Comparison of ENCODE assay signal across 30 mouse cellular contexts in the genomic region with DNA sequence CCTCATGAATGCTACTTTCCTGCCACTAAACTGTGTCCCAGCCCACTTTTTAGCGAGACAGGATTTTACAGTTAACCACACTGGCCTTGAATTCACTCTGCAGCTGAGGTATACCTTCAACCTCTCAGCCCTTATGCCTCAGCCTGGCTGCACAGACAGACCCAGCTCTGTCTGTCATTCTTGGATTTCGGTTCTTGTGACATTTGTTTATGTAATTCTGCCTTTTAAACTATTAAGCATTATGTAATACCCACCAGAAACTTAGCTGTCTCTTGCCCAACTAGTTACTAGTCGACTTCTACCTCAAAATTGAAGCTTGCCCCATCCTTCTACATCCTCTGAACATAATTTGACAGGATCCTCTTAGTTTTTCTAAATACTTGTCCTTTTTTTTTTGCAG. TPM values are rescaled to one million over a fixed set of nuclear protein-coding genes. Genes with fewer than 3 reads are reported as not detected.
DNase-seq lines count a peak whose midpoint lies in the region; ATAC-seq and TF ChIP-seq lines count a peak whose summit lies in the region.
"Had no signal": no experiment of that assay in that cellular context is flagged by ENCODE, and none has a peak within 500 bp of the region (broad histone marks: within the 10 kb centered on the region; RNA-seq: fewer than 3 reads in every experiment).

No protein-coding gene starts in this region.

- 0 out of 2 replicates have a peak overlapping the region, but pooled peaks have one; percentile 2 for H3K27ac ChIP-seq in layer of hippocampus, adult 2 months
- no peak overlapping the region for H3K27ac ChIP-seq in forebrain, embryonic 16.5 days (ENCODE audit: low read length)
- H3K27ac ChIP-seq: embryonic facial prominence, embryonic 12.5 days; embryonic facial prominence, embryonic 15.5 days; forebrain, embryonic 12.5 days; forebrain, embryonic 15.5 days; gastrocnemius, adult 2 months; heart, embryonic 15.5 days; hindbrain, embryonic 10.5 days; hindbrain, embryonic 13.5 days had no signal

- WGBS in forebrain, embryonic 16.5 days, result 88% methylated on average over 3 of the region's 3 CpGs

- intact Hi-C loops in left cerebral cortex, postnatal 14 days (cut with DNase I), result no loop called here

- DNase-seq in layer of hippocampus, adult 2 months (ENCODE audit: low spot score in 2 of 2), result no peak
- DNase-seq in layer of hippocampus, adult 9-11 months, result no peak
- DNase-seq in adipocyte (ENCODE audit: low spot score), result peak; percentile 58
- DNase-seq in yolk sac, embryonic 10.5 days (ENCODE audit: low spot score), result no peak
- DNase-seq in left cerebral cortex, postnatal 14 days (ENCODE audit: low spot score in 2 of 2), result no peak
- DNase-seq: adrenal gland, postnatal 10 days; adrenal gland, postnatal 36 days; cerebellum, adult 11 months; cerebellum, adult 2 months; cerebellum, adult 9-11 months; cerebellum, postnatal 25 days; gastrocnemius, adult 2 months; gastrocnemius, postnatal 14 days; heart, adult 18-20 months; heart, postnatal 10 days; heart, postnatal 36 days had no signal

- H3K36me3 ChIP-seq in forebrain, embryonic 16.5 days (ENCODE audit: control insufficient read depth, insufficient read depth), result peaks cover 28% of the 10 kb centered on the region

- no peaks in the 10 kb centered on the region for H3K27me3 ChIP-seq in forebrain, embryonic 16.5 days (replicated peaks; ENCODE audit: control insufficient read depth, insufficient read depth, low read length)
- H3K27me3 ChIP-seq: embryonic facial prominence, embryonic 12.5 days; embryonic facial prominence, embryonic 15.5 days; forebrain, embryonic 12.5 days; forebrain, embryonic 15.5 days; heart, embryonic 12.5 days; heart, embryonic 15.5 days; hindbrain, embryonic 13.5 days had no signal

- no peak overlapping the region for H3K4me2 ChIP-seq in forebrain, embryonic 16.5 days (ENCODE audit: low read length)
- H3K4me2 ChIP-seq: embryonic facial prominence, embryonic 12.5 days; embryonic facial prominence, embryonic 15.5 days; forebrain, embryonic 12.5 days; forebrain, embryonic 15.5 days; heart, embryonic 12.5 days; heart, embryonic 15.5 days; hindbrain, embryonic 13.5 days had no signal

- ATAC-seq in granulocyte monocyte progenitor cell, adult 5-6 weeks (replicated peaks; ENCODE audit: poor library complexity, severe bottlenecking), result peak; percentile 67
- ATAC-seq in forebrain, embryonic 16.5 days, result no peak
- ATAC-seq: activated CD4-positive, CD25-positive, alpha-beta regulatory T cell, adult 4 months; CD4-positive, CD25-positive, alpha-beta regulatory T cell, adult 4 months; forebrain, embryonic 15.5 days; hindbrain, embryonic 16.5 days had no signal

- TF ChIP-seq CTCF in layer of hippocampus, adult 2 months (conservative IDR thresholded peaks at IDR 0.05), result no peak

- no peaks in the 10 kb centered on the region for H3K9me3 ChIP-seq in forebrain, embryonic 16.5 days (ENCODE audit: control insufficient read depth, low read length)
- H3K9me3 ChIP-seq: embryonic facial prominence, embryonic 12.5 days; embryonic facial prominence, embryonic 15.5 days; forebrain, embryonic 12.5 days; forebrain, embryonic 15.5 days; heart, embryonic 12.5 days; heart, embryonic 15.5 days; hindbrain, embryonic 10.5 days; hindbrain, embryonic 13.5 days had no signal

- no peaks in the 10 kb centered on the region for H3K4me1 ChIP-seq in forebrain, embryonic 16.5 days (replicated peaks; ENCODE audit: control insufficient read depth, insufficient read depth, low read length)
- H3K4me1 ChIP-seq: embryonic facial prominence, embryonic 12.5 days; embryonic facial prominence, embryonic 15.5 days; forebrain, embryonic 12.5 days; forebrain, embryonic 15.5 days; heart, embryonic 12.5 days; heart, embryonic 15.5 days; hindbrain, embryonic 10.5 days; hindbrain, embryonic 13.5 days had no signal

- H3K9ac ChIP-seq in forebrain, embryonic 16.5 days (replicated peaks; ENCODE audit: low read depth, low read length), result no peak overlapping the region
- H3K9ac ChIP-seq: embryonic facial prominence, embryonic 12.5 days; embryonic facial prominence, embryonic 15.5 days; forebrain, embryonic 12.5 days; forebrain, embryonic 15.5 days; heart, embryonic 12.5 days; heart, embryonic 15.5 days; hindbrain, embryonic 13.5 days had no signal

- no peak overlapping the region for H3K4me3 ChIP-seq in layer of hippocampus, adult 2 months
- no peak overlapping the region for H3K4me3 ChIP-seq in forebrain, embryonic 16.5 days (replicated peaks; ENCODE audit: low read length)
- H3K4me3 ChIP-seq: embryonic facial prominence, embryonic 12.5 days; embryonic facial prominence, embryonic 15.5 days; erythroblast, embryonic 14.5 days; forebrain, embryonic 12.5 days; forebrain, embryonic 15.5 days; gastrocnemius, adult 2 months; heart, embryonic 12.5 days; heart, embryonic 15.5 days; hindbrain, embryonic 10.5 days; hindbrain, embryonic 13.5 days had no signal

RNA-seq across cellular contexts. Expression of a gene that starts 22.2 kb away (rescaled TPM):
- 10 to 100 TPM; 35.4 to 42.8 TPM for total RNA-seq in layer of hippocampus, adult 2 months (2021)
- total RNA-seq in granulocyte monocyte progenitor cell, adult 5-6 weeks (2014; fragmentation: Nextera tagmentation), result 58.1 and 64.8 TPM in 2 replicates
- 27.0 and 46.8 TPM in 2 replicates for total RNA-seq in granulocyte monocyte progenitor cell, adult 5-6 weeks (2017)
- total RNA-seq in left cerebral cortex, postnatal 14 days (2021), result 10 to 100 TPM; 30.1 to 31.1 TPM
- polyA plus RNA-seq in forebrain, embryonic 16.5 days (2015; fragmentation: Nextera tagmentation; extraction: Ambion mirVana), result 39.6 and 44.1 TPM in 2 replicates

RNA-seq across cellular contexts. Expression of a gene that starts 22.3 kb away (rescaled TPM):
- 10 to 100 TPM; 23.8 to 24.2 TPM for total RNA-seq in layer of hippocampus, adult 2 months (2021)
- 19.3 and 29.2 TPM in 2 replicates for total RNA-seq in granulocyte monocyte progenitor cell, adult 5-6 weeks (2014; fragmentation: Nextera tagmentation)
- 61.3 and 64.2 TPM in 2 replicates for total RNA-seq in granulocyte monocyte progenitor cell, adult 5-6 weeks (2017)
- total RNA-seq in left cerebral cortex, postnatal 14 days (2021), result 10 to 100 TPM; 24.5 to 26.7 TPM
- polyA plus RNA-seq in forebrain, embryonic 16.5 days (2015; fragmentation: Nextera tagmentation; extraction: Ambion mirVana), result 32.9 and 34.8 TPM in 2 replicates

RNA-seq across cellular contexts. Expression of a gene that starts 48.2 kb away (rescaled TPM):
- 100 to 1,000 TPM in 1 of 2 experiments, 10 to 100 TPM in 1; 80.1 to 110 TPM for total RNA-seq in layer of hippocampus, adult 2 months (2021)
- total RNA-seq in granulocyte monocyte progenitor cell, adult 5-6 weeks (2014; fragmentation: Nextera tagmentation), result 640 and 684 TPM in 2 replicates
- 250 and 253 TPM in 2 replicates for total RNA-seq in granulocyte monocyte progenitor cell, adult 5-6 weeks (2017)
- 100 to 1,000 TPM in 1 of 2 experiments, 10 to 100 TPM in 1; 93.0 to 113 TPM for total RNA-seq in left cerebral cortex, postnatal 14 days (2021)
- 86.5 and 106 TPM in 2 replicates for polyA plus RNA-seq in forebrain, embryonic 16.5 days (2015; fragmentation: Nextera tagmentation; extraction: Ambion mirVana)
